Mouse (Mus musculus) lung, adult 18-20 months (tissue): ENCODE data around the gene Sipa1l3.

Source experiments
- DNase-seq, 2 experiments: peaks; one replicate each; pipeline ENCODE4 v3.0.0; 2022; ENCODE audit warnings: mixed read lengths in 2 of 2

The Sipa1l3 gene

GRCm38 (mm10) chr7:29518421-29519210, at the start of gene Sipa1l3:
Gene Sipa1l3 (minus strand): TSS chr7:29518641.
- DNase-seq: peak; percentile 99

GRCm38 (mm10) chr7:29563006-29563405, 44.6 kb upstream of the Sipa1l3 start:
- DNase-seq: no peak

- no peak for DNase-seq
These were observed 42.6 kb upstream of the Sipa1l3 start for GRCm38 (mm10) chr7:29561046-29561445.

- DNase-seq: no peak
These were observed 40.8 kb upstream of the Sipa1l3 start for GRCm38 (mm10) chr7:29559290-29559689.

GRCm38 (mm10) chr7:29558744-29559143, 40.3 kb upstream of the Sipa1l3 start:
- no peak for DNase-seq

- DNase-seq: no peak
These were observed 37.8 kb upstream of the Sipa1l3 start for GRCm38 (mm10) chr7:29556283-29556682.

GRCm38 (mm10) chr7:29555521-29555920, 37.1 kb upstream of the Sipa1l3 start:
- no peak for DNase-seq

GRCm38 (mm10) chr7:29555051-29555450, 36.6 kb upstream of the Sipa1l3 start:
- DNase-seq: no peak

GRCm38 (mm10) chr7:29550691-29551090, 32.2 kb upstream of the Sipa1l3 start:
- no peak for DNase-seq

GRCm38 (mm10) chr7:29541608-29542007, 23.2 kb upstream of the Sipa1l3 start:
- no peak for DNase-seq

GRCm38 (mm10) chr7:29541186-29541585, 22.7 kb upstream of the Sipa1l3 start:
- DNase-seq: no peak

- no peak for DNase-seq
These were observed 22.2 kb upstream of the Sipa1l3 start for GRCm38 (mm10) chr7:29540631-29541030.

GRCm38 (mm10) chr7:29523700-29524099, 5.3 kb upstream of the Sipa1l3 start:
- DNase-seq: peak; percentile 67 to 75

GRCm38 (mm10) chr7:29521841-29522575, 3.6 kb upstream of the Sipa1l3 start:
- DNase-seq: peak; percentile 76 to 82

GRCm38 (mm10) chr7:29521365-29521764, 2.9 kb upstream of the Sipa1l3 start:
- DNase-seq: no peak

GRCm38 (mm10) chr7:29520794-29521193, 2.4 kb upstream of the Sipa1l3 start:
- DNase-seq: no peak

GRCm38 (mm10) chr7:29519211-29519550, 740 bp upstream of the Sipa1l3 start:
- peak; percentile 50 to 66 for DNase-seq

- no peak for DNase-seq
These were observed 404 bp downstream of the Sipa1l3 start for GRCm38 (mm10) chr7:29518054-29518420.

GRCm38 (mm10) chr7:29517178-29517577, 1.3 kb downstream of the Sipa1l3 start:
- DNase-seq: no peak

GRCm38 (mm10) chr7:29515652-29516051, 2.8 kb downstream of the Sipa1l3 start:
- no peak for DNase-seq

- peak in 1 of 2 experiments; percentile 53 for DNase-seq
These were observed 5.7 kb downstream of the Sipa1l3 start for GRCm38 (mm10) chr7:29512729-29513128.

GRCm38 (mm10) chr7:29511598-29512275, 6.7 kb downstream of the Sipa1l3 start:
- DNase-seq: peak; percentile 45 to 56

GRCm38 (mm10) chr7:29508522-29508921, 9.9 kb downstream of the Sipa1l3 start:
- no peak for DNase-seq
